Mouse (Mus musculus) CH12.LX (cell line): ENCODE measurements around the gene Olfr279.

Source experiments
- CHD1 ChIP-seq: IDR thresholded peaks from 2 replicates; pipeline ENCODE4 v1.6.1; 2012; ENCODE audit warnings: low read depth, low read length, improper control_type of control experiment, inconsistent platforms
- CTCF ChIP-seq, 2 experiments: IDR thresholded peaks in 1 of 2; conservative IDR thresholded peaks in 1 of 2; 2 replicates each; pipeline ENCODE4 v1.5.1; 2011 to 2012; ENCODE audit warnings: low read depth in 2 of 2, low read length in 2 of 2, improper control_type of control experiment in 1 of 2, inconsistent platforms in 1 of 2, mild to moderate bottlenecking in 1 of 2, moderate library complexity in 1 of 2
- ELF1 ChIP-seq: IDR thresholded peaks from 2 replicates; pipeline ENCODE4 v1.6.1; 2014; ENCODE audit warnings: low read depth, mild to moderate bottlenecking, inconsistent platforms, low read length, improper control_type of control experiment
- EP300 ChIP-seq: IDR thresholded peaks from 2 replicates; pipeline ENCODE4 v1.6.1; 2011; ENCODE audit warnings: low read length, improper control_type of control experiment
- HCFC1 ChIP-seq: IDR thresholded peaks from 2 replicates; pipeline ENCODE4 v1.6.1; 2012; ENCODE audit warnings: low read depth, mild to moderate bottlenecking, inconsistent platforms, low read length, improper control_type of control experiment
- JUN ChIP-seq: IDR thresholded peaks from 2 replicates; pipeline ENCODE4 v1.6.1; 2011; ENCODE audit warnings: low read depth, mild to moderate bottlenecking, low read length, improper control_type of control experiment, moderate library complexity; ENCODE audit not compliant: insufficient read depth
- MYC ChIP-seq: IDR thresholded peaks from 2 replicates; pipeline ENCODE4 v1.6.1; 2011; ENCODE audit warnings: low read depth, mild to moderate bottlenecking, improper control_type of control experiment, low read length
- POLR2A ChIP-seq: IDR thresholded peaks from 2 replicates; pipeline ENCODE4 v1.6.1; 2011; ENCODE audit warnings: low read depth, mild to moderate bottlenecking, improper control_type of control experiment, low read length
- POLR2AphosphoS2 ChIP-seq: IDR thresholded peaks from 2 replicates; pipeline ENCODE4 v1.6.1; 2011; ENCODE audit warnings: low read depth, low read length, improper control_type of control experiment
- RAD21 ChIP-seq: IDR thresholded peaks from 2 replicates; pipeline ENCODE4 v1.6.1; 2011; ENCODE audit warnings: low read depth, mild to moderate bottlenecking, low read length, improper control_type of control experiment, moderate library complexity
- TCF12 ChIP-seq: IDR thresholded peaks from 2 replicates; pipeline ENCODE4 v1.6.1; 2014; ENCODE audit warnings: low read depth, mild to moderate bottlenecking, inconsistent platforms, low read length, improper control_type of control experiment
- UBTF ChIP-seq: IDR thresholded peaks from 2 replicates; pipeline ENCODE4 v1.6.1; 2012; ENCODE audit warnings: low read depth, mild to moderate bottlenecking, inconsistent platforms, low read length, improper control_type of control experiment, moderate library complexity
- ZKSCAN1 ChIP-seq: IDR thresholded peaks from 2 replicates; pipeline ENCODE4 v1.6.1; 2012; ENCODE audit warnings: low read depth, inconsistent platforms, low read length, improper control_type of control experiment, borderline replicate concordance

DNA sequence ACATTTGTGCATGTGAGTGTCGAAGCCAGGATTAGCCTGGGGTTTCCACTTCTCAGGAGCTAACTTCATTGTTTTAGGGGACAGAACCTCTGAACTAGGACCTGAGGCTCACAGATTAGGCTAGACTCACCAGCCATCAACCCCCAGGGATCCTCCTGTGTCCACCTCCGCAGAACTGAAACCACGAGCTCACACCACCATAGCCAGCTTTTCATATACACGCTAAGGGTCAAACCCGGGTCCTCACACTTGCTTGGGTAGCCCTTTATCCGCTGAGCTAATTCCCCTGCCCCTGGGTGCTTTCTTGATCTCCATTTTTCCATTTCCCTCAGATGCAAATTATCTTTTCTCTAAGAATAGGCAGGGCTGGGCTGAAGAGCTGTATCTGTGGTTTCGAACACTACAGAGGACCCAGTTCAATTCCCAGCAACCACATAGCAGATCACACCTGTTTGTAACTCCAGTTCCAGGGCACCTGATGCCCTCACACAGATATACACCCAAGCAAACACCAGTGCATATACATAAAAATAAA is 12.6 kb upstream of the Olfr279 start:
- TF ChIP-seq ELF1 (no peak), POLR2A (no peak), RAD21 (no peak), POLR2AphosphoS2 (no peak), MYC (no peak), CTCF (conservative IDR thresholded peaks at IDR 0.05 in 1 of 2, IDR thresholded peaks at IDR 0.05 in 1 of 2; ENCODE audit: low read depth in 2 of 2, low read length in 2 of 2) (no peak), JUN (no peak; the same call in 1 of the 2 replicates), UBTF (no peak), EP300 (no peak; the same call in 1 of the 2 replicates), TCF12 (peak; percentile 36; the same call in 1 of the 2 replicates), HCFC1 (no peak), CHD1 (no peak), ZKSCAN1 (no peak)
